Mouse (Mus musculus) megakaryocyte, embryonic 14.5 days (primary cell): ENCODE measurements around the gene Robo3.

ENCODE experiments used
- FLI1 ChIP-seq: IDR thresholded peaks from 2 replicates; pipeline ENCODE4 v1.6.1; 2012; ENCODE audit warnings: low read length, inconsistent platforms, mixed read lengths
- GATA1 ChIP-seq: IDR thresholded peaks from 3 replicates; pipeline ENCODE4 v1.6.1; 2012; ENCODE audit warnings: mixed read lengths, low read length, inconsistent platforms, borderline replicate concordance

- TF ChIP-seq GATA1 = no peak
- TF ChIP-seq FLI1 = no peak
These were observed 67.3 kb downstream of the Robo3 start for GRCm38 (mm10) chr9:37365706-37366105.
